Mouse (Mus musculus): ENCODE measurements around the gene Slc22a1.

- TF ChIP-seq CTCF (IDR thresholded peaks at IDR 0.05; ENCODE audit: low read depth, low read length): no peak
- no peak for TF ChIP-seq TAL1 (conservative IDR thresholded peaks at IDR 0.05; ENCODE audit: low read depth, low read length)
- TF ChIP-seq GATA1 (IDR thresholded peaks at IDR 0.05; ENCODE audit: borderline replicate concordance, low read length): no peak
- no peak for TF ChIP-seq POLR2AphosphoS5 (IDR thresholded peaks at IDR 0.05; ENCODE audit: insufficient replicate concordance, low read depth, low read length)
These were observed 11.5 kb downstream of the Slc22a1 start for GRCm38 (mm10) chr17:12664156-12664555.
